In genomic region chr16:72543928-72544327, GRCm38 (mm10) we compare ENCODE assay signal across 17 mouse cellular contexts.
"Had no signal": no experiment of that assay in that cellular context is flagged by ENCODE, and none has a peak within 500 bp of the region (broad histone marks: within the 10 kb centered on the region; RNA-seq: fewer than 3 reads in every experiment).

No protein-coding gene starts in this region.

- H3K36me3 ChIP-seq: lung, embryonic 15.5 days; midbrain, embryonic 13.5 days; midbrain, embryonic 15.5 days; neural tube, embryonic 12.5 days; stomach, embryonic 15.5 days had no signal

- H3K4me3 ChIP-seq: lung, embryonic 15.5 days; megakaryocyte, embryonic 14.5 days; midbrain, embryonic 13.5 days; midbrain, embryonic 15.5 days; neural tube, embryonic 12.5 days; stomach, embryonic 15.5 days had no signal

- H3K9ac ChIP-seq: liver, postnatal 0 days; lung, embryonic 15.5 days; midbrain, embryonic 13.5 days; midbrain, embryonic 15.5 days; neural tube, embryonic 12.5 days; stomach, embryonic 15.5 days had no signal

- H3K27ac ChIP-seq: lung, embryonic 15.5 days; macrophage; midbrain, embryonic 13.5 days; midbrain, embryonic 15.5 days; neural tube, embryonic 12.5 days; stomach, embryonic 15.5 days; stomach, postnatal 0 days had no signal

- H3K27me3 ChIP-seq: lung, embryonic 15.5 days; megakaryocyte, embryonic 14.5 days; midbrain, embryonic 13.5 days; midbrain, embryonic 15.5 days; neural tube, embryonic 12.5 days; stomach, embryonic 15.5 days had no signal

- H3K9me3 ChIP-seq: lung, embryonic 15.5 days; megakaryocyte, embryonic 14.5 days; midbrain, embryonic 13.5 days; midbrain, embryonic 15.5 days; neural tube, embryonic 12.5 days; stomach, embryonic 15.5 days had no signal

- ATAC-seq: liver, postnatal 0 days; lung, postnatal 0 days; midbrain, embryonic 13.5 days; midbrain, embryonic 15.5 days had no signal

- H3K4me1 ChIP-seq: lung, embryonic 15.5 days; megakaryocyte, embryonic 14.5 days; midbrain, embryonic 15.5 days; neural tube, embryonic 12.5 days; stomach, embryonic 15.5 days had no signal

- DNase-seq: liver, postnatal 0 days; lung, adult 2 months; lung, postnatal 14 days; lung, postnatal 36 days; right cerebral cortex, postnatal 14 days; thymus, adult 2 months; thymus, postnatal 25 days; thymus, postnatal 4 days had no signal

- H3K4me2 ChIP-seq: lung, embryonic 15.5 days; midbrain, embryonic 13.5 days; midbrain, embryonic 15.5 days; neural tube, embryonic 12.5 days; stomach, embryonic 15.5 days had no signal
